Mouse (Mus musculus): ENCODE measurements around the gene Wdr20.

- TF ChIP-seq CTCF (IDR thresholded peaks at IDR 0.05; ENCODE audit: low read depth, low read length) (no peak), TAL1 (conservative IDR thresholded peaks at IDR 0.05; ENCODE audit: low read depth, low read length) (no peak)
Measured at GRCm38 (mm10) chr12:110762321-110762720, 24.6 kb downstream of the Wdr20 start.
